Mouse (Mus musculus) frontal cortex, postnatal 14 days (tissue): ENCODE data around the gene Naga.

Source experiments
- DNase-seq, 2 experiments: peaks; one replicate each; pipeline ENCODE4 v3.0.0; 2022; ENCODE audit warnings: low spot score in 2 of 2

Gene Naga

DNA sequence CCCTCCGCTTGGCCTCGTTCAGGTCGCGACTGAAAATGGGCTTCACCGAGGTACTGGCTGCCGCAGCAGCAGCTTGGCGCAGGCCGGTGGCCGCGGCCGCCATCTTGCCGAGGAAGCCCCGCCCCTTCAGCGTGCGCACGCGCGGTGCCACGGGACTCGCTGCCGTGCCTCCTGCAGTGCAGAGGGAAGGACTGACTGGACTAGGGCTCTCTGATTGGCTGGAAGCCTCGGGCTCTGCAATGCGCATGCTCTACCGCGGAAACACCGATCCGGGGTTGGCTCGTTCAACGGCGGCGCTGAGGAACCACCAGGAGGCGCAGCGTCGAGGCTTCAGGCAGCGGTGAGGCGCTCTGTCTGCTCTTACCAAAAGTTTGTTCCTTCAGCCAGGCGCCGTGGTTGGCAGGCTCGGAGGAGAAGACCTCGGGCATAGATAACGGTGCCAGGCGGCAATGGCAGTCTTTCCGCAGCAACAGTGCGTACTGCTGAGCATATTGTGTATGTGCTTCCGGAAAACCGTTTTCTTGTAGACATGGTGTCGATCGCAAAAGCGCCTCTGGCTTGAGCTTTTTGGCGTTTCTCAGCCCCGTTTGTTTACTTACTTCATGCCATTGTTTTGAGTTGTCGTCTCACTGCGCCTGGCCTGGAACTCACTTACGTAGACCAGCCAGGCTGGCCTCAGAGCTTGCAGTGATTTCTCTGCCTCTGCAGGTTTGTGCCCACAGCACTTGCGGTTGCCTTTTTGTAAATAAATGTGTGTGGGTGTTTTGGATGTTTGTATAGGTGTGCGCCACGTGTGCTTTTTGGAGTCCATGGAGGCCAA lies 15.6 kb upstream of the Naga start, which contains the start of gene Ndufa6:
Gene Ndufa6 (minus strand): TSS at position 197 of the 820 bp plus-strand sequence.
- DNase-seq, result peak; percentile 94 to 96

DNA sequence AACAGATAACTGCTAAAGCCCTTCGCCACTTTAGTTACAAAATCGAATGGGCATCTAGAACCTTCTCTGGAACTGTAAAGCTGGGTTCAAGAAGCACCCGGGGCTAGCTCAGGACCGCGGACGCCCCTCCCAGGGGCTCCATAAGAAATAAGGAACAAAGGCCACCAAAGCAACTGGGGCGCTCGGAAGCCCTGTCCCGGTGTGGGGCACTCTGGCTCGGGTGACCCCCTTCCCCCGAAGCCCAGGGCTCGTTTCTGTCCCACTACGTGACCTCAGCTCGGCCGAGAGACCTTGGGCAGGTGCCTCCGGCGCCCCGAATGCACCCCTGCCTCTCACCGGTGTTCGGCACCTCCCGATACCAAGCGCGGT lies 15.0 kb upstream of the Naga start:
- no peak for DNase-seq

DNA sequence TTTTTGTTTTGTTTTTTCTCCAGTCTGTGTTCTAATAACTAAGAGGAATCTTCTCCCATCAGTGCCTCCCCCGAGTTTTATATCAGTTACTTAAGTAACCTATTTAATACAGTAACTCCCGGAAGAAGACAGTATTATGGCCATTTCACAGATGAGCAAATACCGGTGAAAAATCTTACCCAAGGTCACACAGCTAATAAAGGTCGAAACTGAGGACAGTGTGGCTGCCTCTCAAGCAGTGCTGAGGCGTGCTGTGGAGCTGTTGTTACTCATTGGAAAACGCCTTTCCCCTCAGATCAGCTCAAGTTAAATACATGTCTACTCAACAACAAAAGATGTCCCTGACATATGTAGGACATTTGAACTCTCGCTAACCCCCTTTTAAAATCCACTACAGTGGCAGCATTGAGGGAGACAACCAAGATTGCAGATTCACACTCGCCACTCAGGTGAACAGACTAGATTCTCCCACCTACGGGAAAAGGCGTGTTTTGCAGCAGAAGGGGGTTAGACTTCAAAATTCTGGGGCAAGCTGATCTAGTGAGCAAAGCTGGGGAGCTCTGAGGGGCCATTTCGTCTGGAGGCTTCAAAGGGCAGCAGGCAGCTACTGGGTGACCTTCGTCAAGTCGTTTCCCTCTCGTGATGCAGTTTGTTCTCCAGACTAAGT lies 14.5 kb upstream of the Naga start:
- DNase-seq, result no peak

DNA sequence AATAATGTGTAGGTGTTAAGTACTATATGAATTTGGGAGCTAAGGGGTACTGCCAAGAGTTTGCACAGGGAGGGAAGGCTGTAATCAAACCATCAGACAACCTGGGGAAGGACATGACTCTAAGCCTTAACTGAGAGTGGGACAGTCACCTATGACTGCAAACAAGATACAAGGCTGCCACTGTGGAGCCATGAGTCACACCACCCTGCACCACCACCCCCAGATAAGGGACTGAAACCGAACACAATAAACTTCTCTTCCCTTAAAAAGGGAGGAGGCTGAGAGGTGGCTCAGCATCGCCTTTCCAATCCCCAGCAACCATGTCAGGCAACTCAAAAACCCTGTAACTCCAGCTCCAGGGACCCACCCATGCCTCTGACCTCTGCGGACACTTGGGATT lies 12.8 kb upstream of the Naga start:
- DNase-seq, result no peak

- no peak for DNase-seq
Measured at GRCm38 (mm10) chr15:82350349-82350748, 11.6 kb upstream of the Naga start.

- DNase-seq, result no peak
Measured at GRCm38 (mm10) chr15:82348999-82349341, 10.2 kb upstream of the Naga start.

GRCm38 (mm10) chr15:82348258-82348998 lies 9.7 kb upstream of the Naga start:
- no peak for DNase-seq

- DNase-seq, result no peak
Measured at GRCm38 (mm10) chr15:82347852-82348251, 9.1 kb upstream of the Naga start.

DNA sequence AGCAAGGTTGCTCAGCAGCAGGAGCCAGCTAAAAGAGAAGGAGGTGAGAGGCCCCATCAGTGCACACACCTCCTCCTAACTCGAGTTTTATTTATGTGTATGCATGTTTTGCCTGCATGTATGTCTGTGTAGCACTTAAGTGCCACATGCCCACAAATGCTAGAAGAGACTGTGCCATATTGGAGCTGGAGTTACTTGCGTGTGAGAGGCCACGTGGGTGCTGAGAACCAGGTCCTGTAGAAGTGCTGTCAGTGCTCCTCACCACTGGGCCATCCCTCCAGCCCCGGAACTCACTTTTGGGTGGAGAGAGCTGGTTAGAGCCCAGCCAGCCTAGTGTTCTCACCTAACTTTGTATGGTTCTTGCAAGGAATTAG lies 8.6 kb upstream of the Naga start:
- DNase-seq, result no peak

- no peak for DNase-seq
Measured at GRCm38 (mm10) chr15:82346580-82347302, 8.0 kb upstream of the Naga start.

- DNase-seq, result peak; percentile 97
Measured at GRCm38 (mm10) chr15:82345820-82346470, 7.2 kb upstream of the Naga start.

GRCm38 (mm10) chr15:82344971-82345370 lies 6.2 kb upstream of the Naga start:
- DNase-seq, result no peak

DNA sequence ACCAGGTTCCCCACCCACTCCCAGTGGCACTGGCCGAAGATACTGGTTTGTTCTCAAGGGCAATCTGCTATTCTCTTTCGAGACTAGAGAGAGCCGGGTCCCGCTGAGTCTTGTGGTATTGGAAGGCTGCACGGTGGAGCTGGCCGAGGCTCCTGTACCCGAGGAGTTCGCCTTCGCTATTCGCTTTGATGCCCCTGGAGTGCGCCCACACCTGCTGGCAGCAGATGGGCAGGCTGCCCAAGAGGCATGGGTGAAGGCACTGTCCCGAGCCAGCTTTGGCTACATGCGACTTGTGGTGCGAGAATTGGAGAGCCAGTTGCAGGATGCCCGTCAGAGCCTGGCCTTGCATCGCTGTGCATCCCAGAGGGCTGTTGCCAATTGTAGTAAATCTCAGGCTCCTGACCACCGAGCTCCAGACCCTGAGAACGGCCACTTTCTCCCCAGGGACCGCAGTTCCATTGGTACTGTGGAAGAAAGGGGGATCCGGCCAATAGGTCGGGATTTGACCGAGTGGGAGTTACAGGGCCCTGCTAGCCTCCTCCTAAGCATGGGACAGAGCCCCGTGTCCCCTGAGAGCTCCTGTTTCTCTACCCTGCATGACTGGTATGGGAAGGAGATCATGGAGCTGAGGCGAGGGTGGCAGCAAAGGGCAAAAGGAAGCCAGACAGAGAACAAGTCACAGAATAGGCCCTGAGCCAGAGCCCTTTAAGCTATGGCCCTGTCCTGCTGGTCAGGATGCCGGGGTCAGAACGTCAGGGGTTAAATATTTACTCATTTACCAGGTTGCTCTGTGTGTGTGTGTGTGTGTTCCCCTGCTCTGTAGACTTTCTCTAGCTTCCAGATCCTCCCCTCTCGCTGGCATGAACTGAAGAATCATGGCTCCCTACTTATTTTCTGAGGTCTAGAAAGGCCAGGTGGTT lies 4.9 kb upstream of the Naga start:
- no peak for DNase-seq

DNA sequence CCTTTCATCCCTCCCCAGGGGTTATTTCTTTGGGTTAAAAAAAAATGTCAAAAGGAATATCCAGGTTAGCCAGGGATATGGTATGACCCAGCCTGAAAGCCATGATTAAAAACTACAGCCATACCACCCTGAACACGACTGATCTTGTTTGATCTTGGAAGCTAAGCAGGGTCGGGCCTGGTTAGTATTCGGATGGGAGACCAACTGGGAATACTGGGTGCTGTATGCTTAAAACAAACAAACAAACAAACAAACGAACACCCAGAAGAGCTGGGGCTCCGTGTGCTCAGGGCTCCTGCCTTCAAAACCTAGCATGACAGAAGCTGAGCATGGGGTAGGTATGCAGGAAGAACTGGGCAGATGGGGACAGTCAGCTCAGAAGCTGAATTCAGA lies 3.8 kb upstream of the Naga start:
- no peak for DNase-seq

- no peak for DNase-seq
Measured at GRCm38 (mm10) chr15:82341675-82342542, 3.2 kb upstream of the Naga start.

DNA sequence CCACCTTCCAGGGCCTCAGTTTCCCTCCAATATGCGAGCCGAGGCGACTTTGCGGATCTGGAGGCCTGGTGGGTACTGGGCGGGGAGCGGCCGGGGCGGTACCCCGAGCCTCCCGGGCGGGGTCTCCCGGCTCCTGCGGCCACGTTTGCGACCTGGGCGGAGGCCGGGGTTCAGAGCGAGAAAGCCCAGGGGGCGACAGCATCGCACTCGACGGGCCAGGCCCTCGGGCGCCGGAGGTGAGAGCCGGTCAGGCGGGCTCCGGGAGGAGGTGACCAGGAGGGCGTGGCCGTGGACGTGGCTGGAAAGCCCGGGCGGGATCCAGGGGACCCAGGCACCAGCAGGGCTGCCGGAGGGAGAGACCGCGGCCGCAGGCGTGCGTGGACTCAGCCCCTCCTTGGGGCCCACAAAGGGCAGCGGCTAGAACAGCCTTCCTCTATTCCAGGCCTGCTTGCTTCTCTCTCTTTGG lies 2.3 kb upstream of the Naga start:
- no peak for DNase-seq

GRCm38 (mm10) chr15:82340414-82341035 lies 1.8 kb upstream of the Naga start:
- no peak for DNase-seq

- no peak for DNase-seq
Measured at GRCm38 (mm10) chr15:82339634-82340254, 1.0 kb upstream of the Naga start.
